Mouse (Mus musculus) left cerebral cortex, adult 18-20 months (tissue): ENCODE measurements at regions not wholly inside any gene's neighbourhood (a gene's known extent, or its start where the extent isn't known, plus 50 kb on each side); places are given as distances from the start of the nearest gene placed in this dataset.
"Not testable (repeated sequence)": the region's sequence is repeated elsewhere in the genome, so short reads cannot be mapped to it uniquely, and the experiment has no call there.

ENCODE experiments used
- DNase-seq, 2 experiments: peaks; one replicate each; pipeline ENCODE4 v3.0.0; 2021 to 2022; ENCODE audit warnings: low spot score in 2 of 2, mixed read lengths in 1 of 2

DNA sequence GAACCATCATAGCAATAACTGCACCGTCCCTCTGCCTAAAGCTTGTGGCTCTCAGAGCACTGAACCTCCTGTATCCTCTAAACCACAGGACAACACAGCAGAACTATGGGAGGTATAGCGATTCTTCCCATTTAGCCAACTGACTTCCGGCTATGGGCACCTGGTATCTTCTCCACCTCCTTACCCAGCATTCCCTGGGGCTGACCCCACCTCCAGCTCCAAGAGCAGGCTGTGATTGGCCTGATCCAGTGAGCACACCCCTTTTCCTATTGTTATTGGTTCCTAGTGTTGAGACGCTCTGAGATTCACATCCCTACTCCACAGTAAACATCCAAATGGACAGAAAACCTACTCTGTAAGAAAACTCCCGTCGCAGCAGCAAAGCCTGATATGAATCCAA lies 236.7 kb downstream of the Prex1 start:
- no peak for DNase-seq

- no peak for DNase-seq
These were observed 238.0 kb downstream of the Prex1 start for GRCm38 (mm10) chr2:166475624-166476023.

DNA sequence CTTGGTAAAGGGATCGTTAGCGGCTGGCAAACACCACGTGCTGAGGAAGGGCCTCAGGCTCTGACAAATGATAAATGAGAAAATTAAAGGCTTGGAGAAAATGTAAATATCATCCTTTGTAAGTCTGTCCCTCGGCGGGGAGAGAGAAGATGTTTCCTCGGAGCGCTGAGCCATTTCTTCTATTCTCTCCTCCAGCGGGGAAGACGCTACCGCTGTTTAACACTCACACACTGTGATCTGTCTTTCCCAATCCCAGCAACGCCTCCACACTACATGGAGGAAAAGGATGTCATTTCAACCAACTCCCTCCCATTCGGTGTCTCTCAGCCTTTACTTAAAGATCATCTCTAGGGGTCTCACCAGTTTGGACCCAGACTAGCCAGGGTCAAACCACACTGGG lies 239.0 kb downstream of the Prex1 start:
- DNase-seq, result peak; percentile 18 to 39

GRCm38 (mm10) chr2:166471257-166471753 lies 242.3 kb downstream of the Prex1 start:
- DNase-seq, result no peak

DNA sequence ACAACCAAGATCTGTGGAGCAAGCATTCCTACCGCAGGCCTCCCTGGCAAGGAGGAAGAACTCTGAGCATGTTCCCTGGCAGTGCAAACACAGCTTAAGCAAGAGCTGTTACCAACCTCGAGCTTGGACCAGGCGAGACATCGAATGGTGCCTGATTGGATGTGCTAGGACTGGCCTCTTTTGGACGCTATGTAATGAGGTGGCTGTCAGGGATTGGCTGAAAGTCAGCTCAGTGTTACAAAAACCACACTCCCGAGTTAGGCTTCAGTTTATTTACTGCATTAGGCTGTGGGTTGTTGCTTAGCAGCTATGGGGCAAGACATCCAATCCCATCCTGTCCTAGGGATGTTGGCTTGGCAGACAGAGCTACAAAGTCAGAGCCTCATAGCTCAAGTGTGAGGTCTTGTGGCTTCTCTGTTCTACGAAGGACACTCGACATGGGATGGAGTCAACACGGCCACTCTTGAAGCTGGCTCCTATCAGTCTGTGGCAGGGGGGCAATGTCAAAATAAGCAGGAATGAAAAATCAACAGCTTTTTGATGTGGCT lies 244.5 kb downstream of the Prex1 start:
- no peak for DNase-seq

DNA sequence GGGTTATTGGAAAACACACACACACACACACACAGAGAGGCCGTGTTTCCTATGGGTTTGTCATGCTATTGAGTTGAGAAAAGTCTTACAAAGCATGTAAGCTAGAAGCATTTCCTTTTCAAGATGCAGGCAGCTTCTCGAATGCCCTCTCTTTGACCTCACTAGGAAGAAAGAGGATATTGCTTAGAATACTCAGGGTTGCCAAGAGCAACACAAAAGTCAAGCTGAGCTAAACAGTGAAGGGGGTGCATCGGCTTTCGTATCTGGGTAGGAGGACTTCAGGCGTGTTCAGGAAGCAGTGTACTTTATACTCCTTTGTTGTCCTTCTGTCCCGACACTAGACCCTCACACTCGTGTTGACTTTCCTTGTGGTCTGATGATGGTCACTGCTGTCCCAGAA lies 246.5 kb downstream of the Prex1 start:
- DNase-seq, result no peak

- DNase-seq, result no peak
These were observed 248.1 kb downstream of the Prex1 start for GRCm38 (mm10) chr2:166465531-166465930.

DNA sequence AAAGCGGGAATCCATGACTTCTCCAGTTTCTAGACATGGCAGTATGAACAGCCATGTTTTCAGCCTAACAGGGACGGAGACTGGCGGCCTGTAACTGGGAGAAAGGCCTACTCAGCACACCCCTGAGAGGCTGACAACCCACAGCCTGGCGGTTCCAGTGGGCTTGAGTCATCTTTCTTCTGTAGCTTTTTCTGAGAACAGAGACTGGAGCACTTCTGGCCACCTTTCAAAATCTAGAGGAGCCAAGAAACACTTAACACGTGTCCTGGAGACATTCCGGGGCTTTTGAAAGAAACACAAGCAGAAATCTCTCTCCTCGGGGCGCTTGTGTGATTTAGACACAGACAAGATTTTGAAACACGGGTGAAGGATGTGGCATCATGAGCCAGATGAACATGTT lies 250.1 kb downstream of the Prex1 start:
- DNase-seq, result peak; percentile 56 to 65

DNA sequence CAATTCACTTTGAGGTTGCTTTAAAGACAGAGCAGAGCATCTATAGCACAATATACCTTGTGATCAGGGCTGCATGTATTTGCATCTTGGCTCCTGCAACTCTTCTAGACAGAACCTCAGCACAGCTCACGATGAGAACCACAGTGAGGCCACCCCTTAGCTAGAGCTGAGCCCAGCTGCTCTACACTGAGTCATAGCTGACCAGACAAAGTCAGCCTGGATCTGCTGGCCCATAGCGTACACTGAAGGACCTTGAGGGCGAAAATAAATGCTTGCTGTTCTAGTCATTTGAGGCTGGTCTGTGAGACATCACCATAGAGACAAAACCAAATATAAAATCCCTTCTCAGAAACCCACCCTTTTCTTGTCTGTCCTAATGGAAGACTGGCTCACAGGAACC lies 251.7 kb downstream of the Prex1 start:
- no peak for DNase-seq

- no peak for DNase-seq
These were observed 252.5 kb downstream of the Prex1 start for GRCm38 (mm10) chr2:166461103-166461502.

- DNase-seq, result no peak
These were observed 253.7 kb downstream of the Prex1 start for GRCm38 (mm10) chr2:166459955-166460354.

- no peak for DNase-seq
These were observed 254.7 kb downstream of the Prex1 start for GRCm38 (mm10) chr2:166458953-166459352.

DNA sequence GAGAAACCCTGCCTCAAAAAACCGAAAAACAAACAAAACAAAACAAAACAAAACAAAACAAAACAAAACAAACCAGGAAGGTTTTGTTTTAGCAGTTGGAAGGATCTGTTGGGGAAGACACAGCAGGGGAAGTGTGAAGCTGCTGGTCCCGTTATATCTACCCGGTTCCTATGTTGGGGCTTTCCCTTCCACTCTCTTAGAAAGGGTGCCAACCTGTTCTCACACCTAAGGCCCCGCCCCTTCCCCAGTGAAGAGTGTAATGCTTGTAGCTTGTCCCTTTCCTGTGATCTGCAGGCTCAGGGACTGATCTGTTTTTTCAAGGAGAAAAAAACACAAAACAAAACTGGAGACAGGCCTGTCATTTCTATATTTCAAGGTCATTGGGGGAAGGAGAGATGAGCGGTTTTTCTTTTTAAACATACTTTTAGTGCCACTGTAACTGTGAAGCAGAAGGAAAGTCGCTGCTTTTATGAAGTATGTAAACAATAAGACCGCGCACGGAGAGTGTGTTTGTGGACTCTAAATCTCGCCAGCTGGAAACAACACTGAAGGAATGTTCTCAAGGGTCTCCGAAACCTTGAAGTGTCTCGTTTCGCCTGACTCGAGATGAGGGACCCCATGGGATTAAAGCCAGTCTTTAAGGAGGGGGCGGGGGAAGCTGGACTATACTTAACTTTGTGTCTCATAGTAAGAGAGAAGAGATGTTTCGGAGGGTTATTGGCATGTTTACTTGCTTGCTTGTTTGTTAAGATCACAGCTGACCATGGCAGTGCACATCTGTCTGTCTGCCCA lies 256.1 kb downstream of the Prex1 start:
- no peak for DNase-seq

DNA sequence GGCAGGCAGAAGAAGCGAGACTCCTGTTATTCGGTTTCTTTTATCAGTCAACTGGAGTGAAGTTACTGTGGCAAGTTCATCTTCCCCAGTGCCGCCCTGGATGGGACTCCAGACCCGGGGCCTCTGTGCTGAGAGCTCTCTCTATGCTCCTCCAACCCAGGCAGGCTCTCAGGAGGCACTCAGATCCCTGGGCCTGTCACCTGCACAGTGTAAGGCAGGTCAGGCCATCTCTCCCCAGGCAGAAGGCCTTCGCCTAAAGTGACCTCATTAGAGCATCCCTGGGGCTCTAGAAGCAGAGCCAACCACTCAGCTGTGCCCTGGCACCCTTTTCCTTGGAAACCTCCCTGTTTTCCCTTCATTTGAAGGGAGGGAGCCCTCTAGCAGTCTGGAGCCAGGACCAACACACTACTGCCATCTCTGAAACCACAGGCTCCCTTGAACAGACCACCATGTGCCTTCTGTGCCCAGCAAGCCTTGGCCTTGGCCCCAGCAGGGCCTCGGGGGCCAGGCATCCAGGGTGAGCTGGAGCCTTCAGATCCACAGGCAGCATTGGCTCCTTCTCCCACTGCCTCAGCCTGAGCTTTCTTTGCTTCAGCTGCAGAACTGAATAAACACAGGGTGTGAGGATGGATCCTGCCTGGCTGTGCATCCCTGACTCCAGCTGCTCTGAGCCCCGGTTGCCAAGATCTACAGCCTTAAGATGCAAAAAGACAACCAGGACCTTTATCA lies 259.3 kb downstream of the Prex1 start:
- DNase-seq, result not testable (repeated sequence)

DNA sequence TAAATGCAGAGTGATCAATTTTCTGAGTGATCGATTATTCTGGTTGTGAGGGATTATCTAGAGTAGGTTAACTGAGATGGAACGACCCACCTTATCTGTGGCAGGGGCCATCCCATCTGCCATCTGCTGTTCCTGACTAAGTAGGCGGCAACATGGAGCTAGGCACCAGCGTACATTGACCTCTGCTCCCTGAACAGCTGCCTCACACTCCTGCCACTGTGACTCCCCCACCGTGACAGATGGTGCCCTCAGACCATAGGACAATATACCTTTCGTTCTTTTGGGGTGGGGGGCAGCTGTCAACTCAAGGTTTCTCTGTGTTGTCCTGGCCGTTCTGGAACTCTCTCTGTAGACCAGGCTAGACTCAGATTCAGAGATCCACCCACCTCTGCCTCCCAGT lies 262.7 kb downstream of the Prex1 start:
- no peak for DNase-seq

DNA sequence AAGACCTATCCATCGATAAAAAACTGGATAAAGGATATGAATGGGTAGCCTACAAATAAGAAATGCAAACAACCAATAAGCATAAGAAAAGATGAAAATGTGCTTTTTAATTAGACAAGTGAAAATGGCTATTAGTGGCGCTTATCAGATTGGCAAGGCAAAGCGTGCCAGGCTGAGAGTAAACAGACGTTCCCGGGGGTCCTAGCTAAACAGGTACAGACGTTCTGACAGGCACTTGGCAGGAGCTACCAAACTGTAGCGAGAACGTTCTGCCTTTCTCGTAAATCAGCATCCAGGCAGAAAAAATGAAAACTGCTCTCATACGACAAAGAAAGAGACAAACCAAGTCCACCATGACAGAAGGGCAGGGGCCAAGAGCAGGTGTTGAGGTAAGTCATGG lies 263.3 kb downstream of the Prex1 start:
- DNase-seq, result no peak

GRCm38 (mm10) chr2:166448724-166449123 lies 264.9 kb downstream of the Prex1 start:
- no peak for DNase-seq

- DNase-seq, result peak in 1 of 2 experiments; percentile 40
These were observed 265.5 kb downstream of the Prex1 start for GRCm38 (mm10) chr2:166448161-166448560.

DNA sequence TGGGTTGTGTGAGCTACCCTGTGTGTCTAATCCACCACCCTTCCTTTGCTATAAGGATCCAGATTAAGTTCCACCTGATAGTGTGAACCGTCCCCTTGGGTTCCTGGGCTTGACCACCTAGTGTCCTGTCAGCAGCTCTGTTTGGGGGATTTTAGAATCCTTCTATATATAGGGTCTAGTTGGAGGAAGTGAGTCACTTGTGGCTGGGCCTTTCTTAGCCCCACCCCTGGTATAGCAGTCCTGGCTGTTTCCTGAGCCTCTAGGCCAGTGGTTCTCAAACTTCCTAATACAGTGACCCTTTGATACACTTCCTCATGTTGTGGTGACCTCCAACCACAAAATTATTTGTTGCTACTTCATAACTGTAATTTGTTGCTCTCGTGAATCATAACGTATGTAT lies 267.1 kb downstream of the Prex1 start:
- no peak for DNase-seq

DNA sequence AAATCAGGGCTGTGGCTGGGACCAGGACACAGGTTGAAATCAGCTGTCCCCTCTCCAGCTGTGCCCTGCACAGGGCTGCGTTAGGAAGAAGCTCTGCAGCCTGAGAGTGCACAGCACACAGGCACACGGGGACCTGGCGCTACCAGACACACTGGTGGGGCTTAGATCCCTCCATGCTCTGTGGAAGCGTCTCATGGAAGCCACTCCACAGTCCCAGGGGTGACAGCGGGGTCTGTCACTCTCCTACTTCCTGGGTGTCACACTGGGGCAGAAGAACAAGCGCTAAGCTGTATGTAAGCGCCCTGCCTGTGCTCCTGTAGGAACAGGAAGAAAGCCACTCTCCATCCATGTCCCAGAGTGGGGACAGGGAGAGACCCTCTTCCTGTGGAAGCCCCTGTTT lies 267.8 kb downstream of the Prex1 start:
- not testable (repeated sequence) for DNase-seq

- no peak for DNase-seq
These were observed 270.6 kb downstream of the Prex1 start for GRCm38 (mm10) chr2:166442997-166443396.
